Mouse (Mus musculus) ES-E14 (cell line): ENCODE data around the gene Slc35e4. TPM values are rescaled to one million over a fixed set of nuclear protein-coding genes. Genes with fewer than 3 reads are reported as not detected.

Experiments used
- DNase-seq: peaks from one replicate; pipeline ENCODE4 v3.0.0-alpha.2; 2013; ENCODE audit warnings: low read depth, low spot score
- H3K27ac ChIP-seq: 2 replicates; pipeline ENCODE4 v1.5.1; 2012; ENCODE audit warnings: low read depth, mild to moderate bottlenecking, low read length, moderate library complexity, mixed read lengths; ENCODE audit not compliant: poor library complexity, insufficient read depth, severe bottlenecking
- H3K36me3 ChIP-seq: 2 replicates; pipeline ENCODE4 v1.6.1; 2012; ENCODE audit warnings: mild to moderate bottlenecking, low read length, moderate library complexity, mixed read lengths; ENCODE audit not compliant: control insufficient read depth, poor library complexity, insufficient read depth, severe bottlenecking
- H3K4me1 ChIP-seq, 2 experiments: fragments of 150-350 bp in 1 of 2; sonication (generic) in 1 of 2; 2 replicates each; pipeline ENCODE4 v1.6.1; 2012; ENCODE audit warnings: low read length in 2 of 2, mild to moderate bottlenecking in 1 of 2, mixed read lengths in 1 of 2; ENCODE audit not compliant: control insufficient read depth in 2 of 2, insufficient read depth in 2 of 2, poor library complexity in 1 of 2
- H3K4me3 ChIP-seq, 2 experiments: fragments of 150-350 bp in 1 of 2; sonication (generic) in 1 of 2; 2 replicates each; pipeline ENCODE4 v1.5.1; 2012; ENCODE audit warnings: low read length in 2 of 2, low read depth in 1 of 2, mild to moderate bottlenecking in 1 of 2, mixed read lengths in 1 of 2; ENCODE audit not compliant: insufficient read depth in 1 of 2, poor library complexity in 1 of 2, severe bottlenecking in 1 of 2
- H3K9ac ChIP-seq: 2 replicates; pipeline ENCODE4 v1.6.1; 2012; ENCODE audit warnings: low read depth, mild to moderate bottlenecking, low read length, mixed read lengths; ENCODE audit not compliant: poor library complexity, insufficient read depth, severe bottlenecking
- H3K9me3 ChIP-seq: fragments of 150-350 bp; sonication (generic); 2 replicates; pipeline ENCODE4 v1.6.1; 2012; ENCODE audit warnings: low read depth, mild to moderate bottlenecking, low read length; ENCODE audit not compliant: control insufficient read depth, insufficient read depth
- CHD2 ChIP-seq: IDR thresholded peaks from 2 replicates; pipeline ENCODE4 v1.6.1; 2014; ENCODE audit warnings: mild to moderate bottlenecking, low read depth, low read length, inconsistent platforms
- HCFC1 ChIP-seq: IDR thresholded peaks from 2 replicates; pipeline ENCODE4 v1.6.1; 2012; ENCODE audit warnings: low read length, inconsistent platforms, borderline replicate concordance; ENCODE audit not compliant: insufficient read depth
- MAFK ChIP-seq: IDR thresholded peaks from 2 replicates; pipeline ENCODE4 v1.6.1; 2014; ENCODE audit warnings: mild to moderate bottlenecking, low read depth, low read length, inconsistent platforms; ENCODE audit not compliant: insufficient read depth
- ZC3H11A ChIP-seq: IDR thresholded peaks from 2 replicates; pipeline ENCODE4 v1.6.1; 2012; ENCODE audit warnings: low read depth, mild to moderate bottlenecking, inconsistent platforms, low read length, borderline replicate concordance
- ZNF384 ChIP-seq: IDR thresholded peaks from 2 replicates; pipeline ENCODE4 v1.6.1; 2012; ENCODE audit warnings: low read depth, low read length, inconsistent platforms
- in situ Hi-C, 2 experiments: fragments of 600-800 bp; cut with MboI; formaldehyde crosslinking; loops; one replicate each; pipeline ENCODE4 v1.15.1; 2025; ENCODE audit warnings: low sequenced_read_pairs in 2 of 2, inconsistent platforms in 1 of 2; ENCODE audit not compliant: unreplicated experiment in 2 of 2
- total RNA-seq: library from RNA; depleted of rRNA; stranded (reverse); fragments of 300-350 nt; gene quantifications from 2 replicates; pipeline ENCODE4 v1.2.3, GENCODE M21; 2012

Slc35e4 gene
- total RNA-seq, 1 experiment = 18.2 TPM

GRCm38 (mm10) chr11:3894406-3895281 is 19.8 kb downstream of the Slc35e4 start, which contains the start of the genes 4921536K21Rik and Dusp18:
TSS of gene 4921536K21Rik (minus strand) at chr11:3895098.
TSS of gene Dusp18 (plus strand) at chr11:3895240.
- TF ChIP-seq CHD2 = no peak
- TF ChIP-seq ZNF384 = no peak
- no peak for TF ChIP-seq ZC3H11A
- no peak for TF ChIP-seq MAFK
- no peak; the same call in 1 of the 2 replicates for TF ChIP-seq HCFC1
- peak; percentile 97 for DNase-seq
- Histone ChIP-seq H3K4me1 (no peaks in the 10 kb centered on the region), H3K27ac (peak within 1 kb of the TSS; percentile 54; the same call in 1 of the 2 replicates), H3K4me3 (peak within 1 kb of the TSS; percentile 66 to 79), H3K9me3 (no peaks in the 10 kb centered on the region), H3K9ac (peak within 1 kb of the TSS; percentile 63), H3K36me3 (peaks cover 3% of the 10 kb centered on the region; the same call in 1 of the 2 replicates)
- in situ Hi-C loops = no loop called here

GRCm38 (mm10) chr11:3893970-3894369 is 20.5 kb downstream of the Slc35e4 start:
- H3K27ac ChIP-seq = no peak overlapping the region
- H3K4me1 ChIP-seq = no peaks in the 10 kb centered on the region
- H3K9me3 ChIP-seq = no peaks in the 10 kb centered on the region
- H3K36me3 ChIP-seq = peaks cover 3% of the 10 kb centered on the region; the same call in 1 of the 2 replicates
- in situ Hi-C loops = no loop called here
- no peak for DNase-seq
- peak overlapping the region in 1 of 2 experiments; percentile 79; a peak in 2 of 4 replicates for H3K4me3 ChIP-seq
- no peak for TF ChIP-seq HCFC1
- no peak for TF ChIP-seq ZC3H11A
- no peak for TF ChIP-seq ZNF384
- TF ChIP-seq CHD2 = no peak
- no peak for TF ChIP-seq MAFK
- H3K9ac ChIP-seq = no peak overlapping the region

- Histone ChIP-seq H3K4me3 (no peak overlapping the region), H3K9ac (no peak overlapping the region), H3K36me3 (no peaks in the 10 kb centered on the region), H3K9me3 (no peaks in the 10 kb centered on the region), H3K4me1 (peaks cover 0 to 7% of the 10 kb centered on the region in 2 experiments; a peak in 1 of 4 replicates), H3K27ac (no peak overlapping the region)
- in situ Hi-C loops = no loop called here
- no peak for TF ChIP-seq ZNF384
- TF ChIP-seq HCFC1 = no peak
- TF ChIP-seq MAFK = no peak
- TF ChIP-seq CHD2 = no peak
- TF ChIP-seq ZC3H11A = no peak
- no peak for DNase-seq
These were observed 27.1 kb downstream of the Slc35e4 start for GRCm38 (mm10) chr11:3887331-3887730.

- H3K4me1 ChIP-seq = peaks cover 0 to 9% of the 10 kb centered on the region in 2 experiments; a peak in 1 of 4 replicates
- TF ChIP-seq HCFC1 = no peak
- TF ChIP-seq ZC3H11A = no peak
- no peak for TF ChIP-seq ZNF384
- TF ChIP-seq CHD2 = no peak
- no peak for TF ChIP-seq MAFK
- no peak overlapping the region for H3K27ac ChIP-seq
- in situ Hi-C loops = no loop called here
- no peaks in the 10 kb centered on the region for H3K9me3 ChIP-seq
- H3K36me3 ChIP-seq = no peaks in the 10 kb centered on the region
- H3K4me3 ChIP-seq = no peak overlapping the region
- H3K9ac ChIP-seq = no peak overlapping the region
- DNase-seq = no peak
These were observed 30.8 kb downstream of the Slc35e4 start for GRCm38 (mm10) chr11:3883711-3884110.
